Mouse (Mus musculus): ENCODE results near the gene Nphp4.
"Not testable (repeated sequence)": the region's sequence is repeated elsewhere in the genome, so short reads cannot be mapped to it uniquely, and the experiment has no call there.

Nphp4 gene

GRCm38 (mm10) chr4:152555806-152556205 is 79.3 kb downstream of the Nphp4 start:
- not testable (repeated sequence) for DNase-seq (ENCODE audit: low spot score in 2 of 2)

- DNase-seq (ENCODE audit: low spot score in 2 of 2), result peak in 1 of 2 experiments; percentile 27
These were observed 81.7 kb downstream of the Nphp4 start for GRCm38 (mm10) chr4:152558246-152558645.

- DNase-seq (ENCODE audit: low spot score in 2 of 2), result no peak
These were observed 91.5 kb downstream of the Nphp4 start for GRCm38 (mm10) chr4:152568006-152568405.

GRCm38 (mm10) chr4:152568662-152569395 is 92.3 kb downstream of the Nphp4 start:
- DNase-seq (ENCODE audit: low spot score in 2 of 2), result no peak

GRCm38 (mm10) chr4:152574266-152574665 is 97.8 kb downstream of the Nphp4 start:
- no peak for DNase-seq (ENCODE audit: low spot score in 2 of 2)

- DNase-seq (ENCODE audit: low spot score in 2 of 2), result no peak
These were observed 100.3 kb downstream of the Nphp4 start for GRCm38 (mm10) chr4:152576826-152577225.

GRCm38 (mm10) chr4:152579956-152580355 is 103.5 kb downstream of the Nphp4 start:
- no peak for DNase-seq (ENCODE audit: low spot score in 2 of 2)

GRCm38 (mm10) chr4:152582206-152582605 is 105.7 kb downstream of the Nphp4 start:
- no peak for DNase-seq (ENCODE audit: low spot score in 2 of 2)

GRCm38 (mm10) chr4:152583616-152584015 is 107.1 kb downstream of the Nphp4 start:
- DNase-seq (ENCODE audit: low spot score in 2 of 2), result no peak

GRCm38 (mm10) chr4:152585526-152585925 is 109.0 kb downstream of the Nphp4 start:
- DNase-seq (ENCODE audit: low spot score in 2 of 2), result no peak

GRCm38 (mm10) chr4:152586175-152586574 is 109.7 kb downstream of the Nphp4 start:
- DNase-seq (ENCODE audit: low spot score in 2 of 2), result no peak

GRCm38 (mm10) chr4:152604285-152604684 is 127.8 kb downstream of the Nphp4 start:
- DNase-seq (ENCODE audit: low spot score in 2 of 2), result no peak

- DNase-seq (ENCODE audit: low spot score in 2 of 2), result no peak
These were observed 132.7 kb downstream of the Nphp4 start for GRCm38 (mm10) chr4:152609196-152609595.

- DNase-seq (ENCODE audit: low spot score in 2 of 2), result no peak
These were observed 133.5 kb downstream of the Nphp4 start for GRCm38 (mm10) chr4:152610026-152610425.

Data from spleen, postnatal 10 days (tissue).